Mouse (Mus musculus) cerebellum, postnatal 25 days (tissue): ENCODE measurements at regions not wholly inside any gene's neighbourhood (a gene's known extent, or its start where the extent isn't known, plus 50 kb on each side); places are given as distances from the start of the nearest gene placed in this dataset.
A peak's percentile ranks its signal among the peaks of the same experiment; 100 is the strongest.
"Not testable (repeated sequence)": the region's sequence is repeated elsewhere in the genome, so short reads cannot be mapped to it uniquely, and the experiment has no call there.

Experiments
- DNase-seq, 2 experiments: peaks; one replicate each; pipeline ENCODE4 v3.0.0; 2021; ENCODE audit warnings: mixed read lengths in 2 of 2

DNA sequence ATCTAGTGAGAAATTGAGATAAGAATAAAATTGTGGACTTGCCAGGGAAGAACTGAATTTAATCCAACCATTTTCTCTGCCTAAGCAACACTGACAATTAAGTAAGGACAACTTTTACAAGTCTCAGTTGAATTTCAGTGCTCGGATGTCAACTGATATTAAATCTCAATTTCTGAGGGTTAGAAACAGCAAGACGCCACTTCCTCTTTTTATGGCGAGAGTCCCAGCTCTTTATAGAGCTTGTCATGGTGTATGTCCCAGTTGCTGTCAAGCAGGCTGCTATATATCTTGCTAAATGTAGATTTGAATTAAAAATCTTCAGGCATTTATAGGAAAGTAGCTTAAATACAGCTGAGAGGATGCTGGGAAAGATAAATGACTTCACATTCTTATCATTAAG, 697.8 kb upstream of the Got2 start:
- no peak for DNase-seq

DNA sequence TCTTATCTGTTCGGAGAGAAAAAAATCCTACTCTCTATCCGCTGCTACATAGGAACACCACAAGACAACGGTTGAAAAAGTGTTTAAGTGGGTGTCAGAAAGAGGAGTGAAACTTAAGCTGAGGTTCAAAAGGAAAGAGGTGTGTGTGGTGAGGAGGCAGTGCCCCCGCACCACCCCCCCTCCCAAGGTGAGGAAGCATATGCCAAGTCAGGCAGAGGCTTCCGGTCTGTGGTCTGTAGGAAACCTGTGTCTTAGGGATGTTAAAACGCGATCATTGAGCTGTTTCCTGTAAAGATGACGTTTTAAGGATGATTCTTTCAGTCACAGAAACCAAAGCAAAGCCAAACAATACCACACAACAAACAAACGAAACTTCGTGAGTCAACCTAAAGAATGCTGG, 664.2 kb upstream of the Got2 start:
- no peak for DNase-seq

DNA sequence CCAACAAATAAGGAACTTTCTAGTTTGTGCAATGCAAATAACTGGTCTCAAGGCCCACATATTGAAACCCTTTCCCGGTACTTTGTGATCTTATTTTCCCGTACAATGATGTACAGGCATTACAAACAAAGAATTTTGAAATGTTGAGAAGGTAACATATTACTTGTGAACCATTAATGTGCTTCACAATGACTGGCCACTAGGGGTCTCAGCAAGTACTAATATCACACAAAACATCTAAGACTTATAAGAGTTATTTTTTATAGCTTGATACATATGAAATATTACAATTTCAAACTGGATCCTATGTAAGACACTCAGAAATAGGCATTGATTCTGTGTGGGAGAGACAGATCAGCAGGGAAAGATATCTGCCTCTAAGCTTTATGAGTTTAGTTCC, 662.1 kb upstream of the Got2 start:
- no peak for DNase-seq

DNA sequence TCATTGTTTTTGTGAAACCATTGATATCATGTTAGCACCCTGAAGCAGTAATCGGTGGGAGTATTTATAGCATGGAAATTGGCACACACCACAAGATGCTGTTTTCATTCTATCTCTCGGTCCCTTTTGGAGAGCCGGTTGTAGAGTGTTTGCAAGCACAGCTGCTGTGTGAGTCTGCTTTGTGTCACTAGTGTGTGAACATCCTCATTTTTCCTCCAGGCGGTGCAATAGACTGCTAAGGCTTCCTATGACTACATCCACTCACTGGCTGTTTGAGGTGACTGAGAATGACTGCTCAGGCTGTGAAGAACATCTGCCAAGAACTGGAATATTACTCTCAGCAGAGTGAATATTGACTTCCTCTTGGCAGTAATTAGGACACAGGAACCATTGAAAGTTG, 660.3 kb upstream of the Got2 start:
- no peak for DNase-seq

DNA sequence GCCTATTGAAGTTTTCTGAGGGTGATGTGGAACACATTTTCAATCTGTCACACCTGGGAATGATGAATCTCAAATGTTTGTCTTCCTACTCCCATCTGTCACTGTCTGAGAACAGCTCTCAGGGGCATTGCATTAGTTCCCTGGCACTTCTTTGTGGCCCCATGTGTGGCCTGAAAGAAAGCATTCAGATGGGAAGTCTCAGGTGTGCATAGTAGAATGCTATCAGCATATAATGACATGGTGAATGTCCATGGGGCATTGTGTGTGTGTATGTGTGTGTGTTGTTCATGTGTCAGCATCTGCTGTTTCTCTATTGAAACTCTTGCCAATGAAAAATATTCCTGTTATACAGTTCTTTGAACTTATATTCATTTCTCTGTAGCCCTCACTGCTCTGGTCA, 659.8 kb upstream of the Got2 start:
- no peak for DNase-seq

DNA sequence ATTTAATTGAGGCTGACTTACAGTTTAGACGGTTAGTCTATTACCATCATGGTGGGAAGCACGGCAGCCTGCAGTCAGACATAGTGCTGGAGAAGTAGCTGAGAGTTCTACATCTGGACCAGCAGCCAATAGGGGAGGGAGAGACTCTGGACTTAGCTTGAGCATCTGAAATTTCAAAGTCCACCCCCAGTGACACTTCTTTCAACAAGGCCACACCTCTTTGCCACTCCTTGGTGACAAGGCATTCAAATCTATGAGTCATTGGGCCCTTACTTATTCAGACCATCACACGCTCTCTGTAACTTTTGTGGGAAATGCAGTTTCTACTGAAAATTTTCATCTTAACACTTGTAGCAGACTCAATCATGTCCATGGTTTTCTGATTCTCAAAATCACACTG, 653.9 kb upstream of the Got2 start:
- no peak for DNase-seq

DNA sequence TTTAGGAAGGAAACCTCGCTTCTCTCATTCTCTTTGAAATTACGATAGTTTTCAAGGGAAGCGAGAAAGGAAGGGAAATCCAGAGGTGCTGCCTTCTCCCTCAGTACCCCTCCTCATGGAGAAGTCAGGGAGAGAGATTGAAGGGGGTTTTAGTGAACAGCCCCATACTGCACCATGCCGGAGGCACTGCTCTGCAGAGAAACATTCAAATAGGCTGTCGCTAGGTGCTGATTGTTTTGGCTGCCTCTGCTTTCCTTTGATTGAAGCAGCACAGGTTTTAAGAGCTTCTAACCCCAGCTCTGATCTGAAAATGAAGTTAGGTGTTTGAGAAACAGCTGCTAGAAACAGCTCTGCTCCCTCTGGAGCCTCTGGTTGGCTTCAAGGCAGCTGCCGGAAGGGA, 610.5 kb upstream of the Got2 start:
- no peak for DNase-seq

DNA sequence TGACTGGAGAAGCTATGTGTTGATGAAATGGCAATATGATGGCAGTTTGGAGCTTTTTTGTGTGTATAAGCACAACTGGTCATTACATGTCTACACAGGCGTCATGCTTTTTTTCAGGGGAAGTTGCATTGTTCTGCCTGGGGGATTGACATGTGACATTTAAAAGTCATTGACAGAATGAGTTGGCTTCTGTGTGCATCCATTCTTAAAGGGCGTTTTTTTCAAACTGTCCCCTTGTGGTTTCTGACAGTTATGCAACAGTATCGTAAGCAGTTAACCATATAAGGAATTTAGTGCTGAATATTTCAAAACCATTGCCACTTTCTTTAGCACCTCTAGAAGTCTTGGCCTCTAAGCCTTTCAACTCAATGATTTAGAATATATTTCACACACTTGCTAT, 607.1 kb upstream of the Got2 start:
- DNase-seq: no peak

DNA sequence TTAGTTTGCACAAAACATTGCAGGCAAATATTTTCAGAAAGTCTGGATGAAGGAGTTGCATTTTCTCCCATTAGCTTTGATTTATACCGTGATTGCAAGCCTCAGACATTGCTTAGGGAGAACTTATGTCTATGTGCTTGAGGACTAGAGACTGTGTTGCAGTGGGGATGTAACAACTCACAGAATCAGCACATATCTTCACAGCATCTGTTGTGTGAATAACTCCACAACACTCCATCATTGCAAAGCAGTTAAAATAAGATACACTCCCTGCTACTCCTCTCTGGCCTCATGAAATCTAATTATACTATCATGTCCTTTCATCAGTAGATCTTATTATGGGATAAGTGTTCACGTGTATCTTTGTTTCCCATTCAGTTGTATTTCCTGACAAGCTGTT, 601.5 kb upstream of the Got2 start:
- DNase-seq: no peak

DNA sequence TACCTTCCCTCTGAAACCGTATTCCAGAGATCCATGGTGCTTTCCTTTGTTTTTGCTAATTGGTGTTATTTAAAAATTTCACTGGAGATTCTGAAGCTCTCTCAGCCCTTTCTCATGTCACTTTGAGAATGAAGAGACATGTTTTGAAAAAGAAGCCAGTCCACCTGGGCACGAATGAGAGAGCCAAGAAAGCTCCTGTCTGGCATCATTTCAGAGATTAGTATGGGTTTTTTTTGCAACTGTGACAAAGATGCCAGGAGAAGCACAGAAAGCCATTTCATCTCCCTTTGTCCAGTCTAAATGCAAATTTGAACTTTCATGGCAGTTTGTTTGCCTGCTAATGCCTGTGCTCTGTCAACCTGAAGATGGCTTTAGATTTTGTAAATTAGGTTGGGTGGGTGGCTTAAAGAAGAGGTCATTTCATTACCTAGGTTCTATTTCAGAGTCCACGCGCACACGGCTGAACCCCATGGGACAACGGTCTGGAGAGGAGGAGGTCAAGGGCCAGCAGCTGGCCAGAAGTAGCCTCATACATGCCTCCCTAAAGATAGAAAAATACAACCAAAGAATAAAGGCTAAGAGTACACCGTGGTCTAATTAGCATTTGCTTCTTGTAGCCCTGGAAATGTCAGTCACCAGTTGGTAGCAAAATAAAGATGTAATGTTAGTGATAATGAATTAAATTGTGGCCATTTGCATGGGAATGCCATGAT, 600.5 kb upstream of the Got2 start:
- peak; percentile 7 to 14 for DNase-seq

DNA sequence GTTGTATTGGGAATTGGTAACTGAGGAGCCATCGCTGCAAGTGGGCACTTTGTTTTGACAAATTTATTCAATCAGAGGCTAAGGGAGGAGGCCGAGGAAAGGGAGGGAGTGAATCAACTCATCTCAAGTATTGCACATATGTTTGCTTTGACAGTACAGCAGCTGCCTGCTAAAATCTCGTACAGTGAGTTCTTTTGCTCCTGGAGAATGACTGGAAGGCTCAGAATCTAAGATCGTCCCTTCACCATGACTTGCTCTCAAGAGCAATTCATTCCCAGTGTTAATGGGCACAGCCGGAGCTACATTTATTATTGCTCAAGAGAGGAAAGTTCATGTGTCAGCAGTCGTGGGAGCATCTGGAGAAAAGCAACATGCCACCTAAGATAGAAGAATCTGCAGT, 567.6 kb upstream of the Got2 start:
- DNase-seq: no peak

DNA sequence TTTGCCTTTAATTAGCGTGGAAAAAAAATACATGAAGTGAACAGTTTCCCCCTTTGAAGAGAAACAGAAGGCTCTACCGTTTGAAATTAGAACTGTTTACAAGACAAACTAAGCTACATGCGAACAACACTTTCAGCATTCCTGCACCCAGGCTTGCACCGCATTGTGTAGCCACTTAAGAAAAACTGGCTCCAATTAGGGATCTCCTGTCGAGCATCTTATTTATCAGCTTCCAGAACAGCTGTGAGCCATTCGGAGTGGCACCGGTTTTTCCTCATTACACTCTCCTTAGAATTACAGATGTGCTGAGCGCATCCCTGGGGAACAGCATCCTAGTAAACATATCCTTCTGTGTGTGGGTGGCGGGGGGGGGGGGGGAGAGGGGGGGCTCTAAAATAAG, 567.0 kb upstream of the Got2 start:
- DNase-seq: no peak

DNA sequence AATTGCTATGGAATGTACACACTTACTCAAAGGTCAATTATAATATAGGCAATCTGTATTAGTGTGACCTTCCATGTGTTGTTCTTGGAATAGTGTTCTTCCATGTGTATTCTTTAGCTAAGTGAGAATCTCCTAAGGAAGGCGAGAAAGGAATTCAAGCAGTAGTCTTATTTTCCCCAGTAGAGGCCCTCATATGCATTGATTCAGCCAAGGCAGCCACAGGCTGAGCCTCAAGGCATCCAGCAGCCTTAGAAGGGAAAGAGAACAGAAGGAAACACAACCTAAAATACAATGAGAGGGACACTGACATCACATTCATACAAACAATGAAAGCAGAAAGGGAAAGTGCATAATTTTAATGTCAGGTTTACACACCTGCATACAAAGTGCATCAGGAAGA, 541.4 kb upstream of the Got2 start:
- DNase-seq: no peak

DNA sequence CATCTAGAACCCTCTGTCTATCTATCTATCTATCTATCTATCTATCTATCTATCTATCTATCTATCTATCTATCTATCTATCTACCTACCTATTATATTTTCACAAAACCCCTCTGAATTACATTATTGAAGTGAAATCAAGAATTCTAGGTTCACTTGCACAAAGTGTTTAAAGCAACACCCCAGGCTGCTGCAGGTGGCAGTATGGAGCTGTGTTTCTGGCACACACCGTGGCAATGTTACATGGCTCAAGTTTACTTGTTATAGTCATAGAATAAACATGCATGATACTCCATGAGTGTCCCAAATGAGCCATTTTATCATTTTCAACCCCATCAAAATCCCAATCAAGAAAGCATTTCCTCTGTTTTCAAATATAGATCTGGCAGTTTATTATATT, 538.6 kb upstream of the Got2 start:
- DNase-seq: peak in 1 of 2 experiments; percentile 9

DNA sequence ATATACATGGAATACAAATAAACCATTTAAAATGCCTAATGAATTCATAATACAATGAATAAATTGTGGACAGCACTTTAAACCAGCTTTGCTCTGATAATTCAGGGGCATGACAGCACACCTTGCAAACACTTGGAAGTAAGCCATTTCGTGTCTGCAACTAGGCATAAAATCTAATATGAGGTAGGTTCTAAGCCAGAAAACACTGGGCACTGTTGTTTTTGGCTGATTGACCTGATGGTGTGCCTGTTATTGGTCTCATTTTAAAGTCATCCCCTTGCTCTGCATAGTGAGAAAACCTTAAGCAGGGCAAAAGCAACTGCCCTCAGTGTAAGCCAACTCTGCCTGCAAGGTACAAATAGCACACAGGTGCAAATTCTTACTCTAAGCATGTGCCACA, 521.3 kb upstream of the Got2 start:
- no peak for DNase-seq

DNA sequence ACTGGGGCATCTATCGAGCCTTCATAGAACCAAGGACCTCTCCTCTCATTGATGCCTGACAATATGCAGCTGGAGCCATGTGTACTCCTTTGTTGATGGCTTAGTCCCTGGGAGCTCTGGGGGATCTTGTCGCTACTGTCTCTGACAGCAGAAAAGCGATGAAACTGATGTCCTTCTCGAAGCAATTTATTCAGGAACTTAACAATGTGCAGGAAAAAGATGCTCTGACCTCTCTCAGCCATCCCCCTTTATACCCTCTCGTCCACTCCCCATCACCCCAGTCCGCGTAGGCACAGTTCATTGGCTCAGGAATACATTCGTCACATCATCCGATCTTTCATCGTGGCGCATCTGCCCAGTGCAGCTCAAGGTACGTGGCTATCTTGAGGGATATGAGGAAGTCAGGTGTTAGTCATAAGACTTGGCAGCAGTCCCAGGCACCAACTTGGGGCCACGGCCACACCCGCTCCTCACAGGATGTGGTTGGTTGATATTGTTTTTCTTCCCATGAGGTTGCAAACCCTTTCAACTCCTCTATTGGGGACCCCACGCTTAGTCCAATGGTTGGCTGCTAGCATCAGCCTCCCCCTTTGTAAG, 516.3 kb upstream of the Got2 start:
- DNase-seq: no peak

DNA sequence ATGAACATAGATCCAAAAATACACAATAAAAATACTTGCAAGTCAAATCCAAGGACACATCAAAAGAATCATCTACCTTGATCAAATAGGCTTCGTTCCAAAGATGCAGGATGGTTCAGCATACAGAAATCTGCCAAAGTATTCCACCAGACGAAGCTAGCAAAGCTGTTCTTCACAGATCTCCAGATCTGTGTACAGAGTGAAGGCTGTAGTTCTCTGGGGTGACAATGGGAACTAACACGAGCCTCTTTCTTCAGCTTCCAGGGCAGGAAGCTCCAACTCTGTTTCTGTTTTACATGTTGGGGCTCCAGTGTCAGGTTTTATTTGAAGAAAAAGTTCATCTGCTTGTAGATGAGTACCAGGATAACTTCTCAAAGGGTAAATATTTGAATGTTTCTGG, 515.3 kb upstream of the Got2 start:
- no peak for DNase-seq

DNA sequence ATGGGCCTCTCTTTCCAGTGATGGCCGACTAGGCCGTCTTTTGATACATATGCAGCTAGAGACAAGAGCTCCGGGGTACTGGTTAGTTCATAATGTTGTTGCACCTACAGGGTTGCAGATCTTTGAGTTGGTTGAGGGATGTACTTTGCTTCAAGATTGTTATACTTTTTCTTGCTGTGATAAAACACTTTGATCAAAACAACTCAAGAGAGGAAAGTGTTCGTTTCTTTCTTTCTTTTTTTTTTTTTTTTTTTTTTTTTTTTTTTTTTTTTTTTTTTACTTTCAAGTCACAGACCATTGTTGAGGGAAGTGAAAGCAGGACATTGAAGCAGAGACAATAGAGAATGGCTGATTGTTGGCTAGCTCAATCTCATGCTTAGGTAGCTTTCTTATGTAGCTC, 511.0 kb upstream of the Got2 start:
- not testable (repeated sequence) for DNase-seq

DNA sequence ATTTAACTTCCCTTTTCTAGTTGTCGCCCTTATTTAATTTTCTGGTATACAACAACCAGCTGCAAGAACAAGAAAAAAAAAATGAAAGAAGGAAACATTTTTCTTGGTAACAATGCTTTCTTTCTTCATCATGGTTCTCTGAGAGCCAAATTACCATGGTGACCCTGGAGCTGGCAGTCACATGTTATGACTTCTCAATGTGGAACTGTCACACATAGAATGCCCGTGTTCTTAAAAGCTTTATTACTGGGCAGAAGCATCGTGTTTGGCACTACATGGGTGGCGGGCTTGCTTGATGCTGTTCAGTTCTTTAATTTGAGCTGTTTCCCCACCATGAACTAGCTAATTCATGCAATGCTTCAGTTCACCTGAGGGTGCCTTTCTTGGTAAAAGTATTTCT, 504.7 kb upstream of the Got2 start:
- DNase-seq: no peak

DNA sequence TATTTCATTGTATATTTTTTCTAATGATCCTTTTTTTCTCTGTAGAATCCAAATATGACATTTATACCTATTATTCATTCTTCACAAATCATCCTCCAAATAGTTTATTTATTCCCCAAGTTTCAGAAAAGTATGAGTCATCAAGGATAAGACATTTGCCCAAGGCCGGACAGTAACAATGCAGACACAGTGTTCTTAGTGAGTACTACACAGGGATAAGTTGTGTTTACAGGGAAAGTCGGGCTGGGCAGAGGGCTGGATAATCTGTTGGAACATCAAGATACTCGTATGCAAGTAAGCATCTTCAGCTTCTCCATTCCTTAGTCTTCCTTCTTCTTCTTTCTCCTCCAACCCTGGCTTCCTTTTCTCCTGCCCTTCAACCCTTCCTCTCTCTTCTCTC, 500.9 kb upstream of the Got2 start:
- DNase-seq: no peak

DNA sequence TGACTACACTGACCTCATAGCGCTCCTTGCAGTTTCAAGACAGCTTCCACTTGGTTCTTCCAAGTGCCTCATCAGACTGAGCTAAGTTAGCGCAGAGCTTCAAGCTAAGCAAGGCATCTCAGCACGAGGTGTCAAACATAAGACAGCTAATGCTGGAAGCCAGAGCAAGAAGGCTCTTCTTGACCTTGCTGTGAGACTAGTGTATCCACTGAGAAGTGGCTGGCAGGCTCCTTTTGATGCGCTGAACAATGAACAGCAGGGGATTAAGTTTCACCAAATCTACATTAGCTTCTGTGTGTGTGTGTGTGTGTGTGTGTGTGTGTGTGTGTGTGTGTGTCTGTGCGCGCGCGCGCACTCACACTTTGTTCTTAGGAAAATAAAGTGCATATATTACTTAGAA, 482.2 kb upstream of the Got2 start:
- DNase-seq: no peak

DNA sequence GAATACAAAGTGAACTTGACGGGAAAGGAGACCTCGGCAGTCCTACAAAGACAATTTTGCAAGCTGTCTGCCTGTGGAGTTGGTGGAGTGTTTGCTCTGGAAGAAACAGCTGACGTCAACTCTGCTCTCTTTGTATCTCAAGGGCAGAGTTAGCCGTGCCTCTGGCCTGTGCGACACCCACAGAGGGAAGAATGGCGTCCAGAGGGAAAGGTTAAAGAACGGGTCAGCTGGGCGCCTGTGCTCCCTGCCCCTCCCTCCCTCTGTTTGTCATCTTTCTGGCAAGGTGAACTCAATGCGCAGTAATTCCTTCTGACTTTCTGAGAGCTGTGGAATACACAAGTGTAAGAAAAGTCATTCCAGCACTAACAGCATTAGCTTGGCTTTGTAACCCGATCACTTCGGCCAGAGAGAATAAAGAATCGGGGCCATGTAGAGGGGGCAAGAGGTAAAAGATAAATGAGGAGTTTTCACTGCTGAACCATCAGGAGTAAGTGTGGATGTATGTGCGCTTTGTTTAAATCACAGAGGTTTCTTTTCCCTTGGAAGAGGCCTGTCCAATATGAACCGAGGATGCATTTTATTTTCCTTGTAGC, 474.6 kb upstream of the Got2 start:
- DNase-seq: no peak

DNA sequence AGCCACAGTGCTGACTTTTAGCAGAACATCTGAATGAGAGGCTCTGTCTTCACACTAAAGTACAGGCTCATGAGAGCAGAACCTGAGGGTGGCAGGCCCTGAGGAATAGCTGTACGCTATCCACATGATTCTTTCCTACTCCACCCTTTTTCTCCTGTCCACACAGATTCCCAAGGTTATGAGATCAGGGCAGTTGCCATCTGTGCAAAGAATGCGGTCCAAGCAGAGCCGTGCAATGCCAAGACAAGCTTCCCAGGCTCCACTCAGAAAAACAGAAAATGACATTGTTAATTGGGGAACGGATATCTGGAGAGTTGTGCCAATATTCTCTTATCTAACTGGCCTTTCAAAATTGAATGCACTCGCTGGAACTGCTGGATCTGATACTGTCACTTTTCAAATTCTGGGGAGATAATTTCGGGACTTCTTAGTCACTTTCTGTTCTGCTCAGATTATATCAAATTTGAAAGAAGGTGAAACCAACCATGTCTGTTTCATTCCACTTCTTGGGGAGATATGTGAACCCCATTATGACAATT, 462.3 kb upstream of the Got2 start:
- DNase-seq: peak; percentile 83

DNA sequence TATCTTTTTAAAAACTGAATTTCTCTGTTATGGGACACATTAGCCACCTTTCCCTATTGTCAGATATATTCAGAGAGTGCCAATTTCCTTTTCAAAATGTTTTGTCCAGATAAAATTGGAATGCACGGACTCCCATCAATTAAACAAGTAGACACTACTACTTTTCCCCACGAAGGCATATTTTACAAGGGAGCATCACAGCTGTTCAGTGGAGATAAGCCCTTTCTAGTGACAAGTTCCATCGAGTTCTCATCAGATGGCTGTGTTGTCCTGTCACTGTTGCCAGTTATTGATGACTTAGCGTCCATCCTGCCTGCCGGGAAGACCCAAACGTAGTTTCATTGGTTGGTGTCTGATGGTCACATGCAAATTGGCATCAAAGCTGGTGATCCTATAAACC, 461.2 kb upstream of the Got2 start:
- DNase-seq: no peak

DNA sequence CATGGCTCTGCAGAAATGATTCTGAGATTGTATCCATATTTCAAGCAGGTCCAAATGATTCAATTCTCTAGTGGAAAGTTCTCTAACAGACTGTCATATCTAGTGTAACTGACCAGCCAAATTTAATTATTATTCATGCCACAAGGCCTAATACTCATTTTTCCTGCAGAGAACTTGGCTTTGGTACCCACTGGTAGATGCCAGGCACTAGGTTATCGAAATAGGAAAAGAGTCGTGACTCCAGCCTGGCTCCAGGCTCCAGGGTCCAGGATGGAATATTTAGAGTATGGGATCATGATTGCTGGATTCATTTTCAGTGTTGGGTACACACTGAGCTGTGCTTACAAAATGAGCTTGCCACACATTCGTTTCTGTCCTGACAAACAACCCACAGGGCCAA, 452.4 kb upstream of the Got2 start:
- DNase-seq: peak; percentile 45 to 63
